Mouse (Mus musculus): ENCODE measurements around the gene Peg10.

DNA sequence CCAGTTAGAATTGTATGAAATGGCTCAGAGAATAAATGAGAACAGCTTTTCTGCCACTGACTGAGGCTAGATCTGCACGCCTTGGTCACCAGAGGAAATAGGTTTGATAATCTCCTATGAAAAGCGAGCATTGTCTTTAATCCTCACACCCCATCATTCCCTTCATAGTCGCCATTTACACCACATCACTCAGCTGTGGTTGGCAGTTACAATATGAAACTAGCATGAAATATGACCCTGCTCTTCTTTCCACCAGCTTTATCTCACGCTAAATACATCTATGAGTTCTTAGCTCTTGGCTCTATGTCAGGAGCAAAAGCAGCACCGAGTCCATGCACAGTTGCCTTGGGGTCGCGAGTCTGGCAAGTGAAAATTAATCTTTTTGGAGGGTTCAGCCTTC is 43.2 kb upstream of the Peg10 start:
- TF ChIP-seq TAL1 (IDR thresholded peaks at IDR 0.05; ENCODE audit: low read length) (no peak), GATA1 (IDR thresholded peaks at IDR 0.05; ENCODE audit: low read length) (no peak)
